Mouse (Mus musculus): Measurements from ENCODE around the gene Pdzrn3.
A peak's percentile ranks its signal among the peaks of the same experiment; 100 is the strongest.

GRCm38 (mm10) chr6:101377935-101378609 lies 375 bp upstream of the Pdzrn3 start:
- TF ChIP-seq CTCF (IDR thresholded peaks at IDR 0.05; ENCODE audit: borderline replicate concordance, extremely low read depth, insufficient read depth, insufficient read length) (no peak), POLR2A (IDR thresholded peaks at IDR 0.05; ENCODE audit: borderline replicate concordance, extremely low read depth, insufficient read depth, insufficient read length, poor library complexity, severe bottlenecking) (0 out of 2 replicates have a peak, but pooled peaks have one; percentile 32)

Measured in brain, embryonic 14.5 days (tissue).